Mouse (Mus musculus) kidney, embryonic 15.5 days (tissue): ENCODE measurements around the gene Traf4. TPM values are rescaled to one million over a fixed set of nuclear protein-coding genes. Genes with fewer than 3 reads are reported as not detected.
A peak's percentile ranks its signal among the peaks of the same experiment; 100 is the strongest.

Experiments used
- ATAC-seq: fragments of 200-750 bp; cut with Nextera tagmentation; replicated peaks from 2 replicates; pipeline ENCODE4 v1.8.0; 2017; ENCODE audit warnings: moderate TSS enrichment; ENCODE audit not compliant: low FRiP score
- H3K27ac ChIP-seq: fragments of 300-500 bp; sonication (generic); 2 replicates; pipeline ENCODE4 v1.5.1; 2015; ENCODE audit warnings: mild to moderate bottlenecking, inconsistent platforms
- H3K27me3 ChIP-seq: fragments of 300-500 bp; sonication (generic); 2 replicates; pipeline ENCODE4 v1.6.1; 2015; ENCODE audit warnings: inconsistent platforms
- H3K36me3 ChIP-seq: fragments of 300-500 bp; sonication (generic); 2 replicates; pipeline ENCODE4 v1.6.1; 2015; ENCODE audit warnings: inconsistent platforms
- H3K4me1 ChIP-seq: fragments of 300-500 bp; sonication (generic); 2 replicates; pipeline ENCODE4 v1.6.1; 2015; ENCODE audit warnings: inconsistent platforms
- H3K4me2 ChIP-seq: fragments of 300-500 bp; sonication (generic); 2 replicates; pipeline ENCODE4 v1.6.1; 2015; ENCODE audit warnings: moderate library complexity, mild to moderate bottlenecking, inconsistent platforms
- H3K4me3 ChIP-seq: fragments of 300-500 bp; sonication (generic); replicated peaks from 2 replicates; pipeline ENCODE4 v1.5.1; 2015; ENCODE audit warnings: mild to moderate bottlenecking, inconsistent platforms
- H3K9ac ChIP-seq: fragments of 300-500 bp; sonication (generic); 2 replicates; pipeline ENCODE4 v1.6.1; 2015; ENCODE audit warnings: mild to moderate bottlenecking, inconsistent platforms
- H3K9me3 ChIP-seq: fragments of 300-500 bp; sonication (generic); replicated peaks from 2 replicates; pipeline ENCODE4 v1.6.1; 2016; ENCODE audit warnings: inconsistent platforms
- WGBS: fragments of 180-500 bp; shearing (Covaris S2); methylation state at CpG from one replicate; pipeline ENCODE4 v1.1.7; 2015; ENCODE audit warnings: mixed read lengths; 5-methylcytosine and 5-hydroxymethylcytosine counted together
- microRNA-seq: library from miRNA; unstranded; fragments of <30 nt; microRNA quantifications from one replicate; pipeline ENCODE4, GENCODE M21; 2016
- polyA plus RNA-seq: library from polyadenylated mRNA; unstranded; fragments of >200 nt; fragmentation: Nextera tagmentation; extraction: Ambion mirVana; gene quantifications from 2 replicates; pipeline ENCODE4 v1.2.1, GENCODE M21; 2015

The Traf4 gene
- polyA plus RNA-seq, 1 experiment from 2014 or later = 99.5 TPM

DNA sequence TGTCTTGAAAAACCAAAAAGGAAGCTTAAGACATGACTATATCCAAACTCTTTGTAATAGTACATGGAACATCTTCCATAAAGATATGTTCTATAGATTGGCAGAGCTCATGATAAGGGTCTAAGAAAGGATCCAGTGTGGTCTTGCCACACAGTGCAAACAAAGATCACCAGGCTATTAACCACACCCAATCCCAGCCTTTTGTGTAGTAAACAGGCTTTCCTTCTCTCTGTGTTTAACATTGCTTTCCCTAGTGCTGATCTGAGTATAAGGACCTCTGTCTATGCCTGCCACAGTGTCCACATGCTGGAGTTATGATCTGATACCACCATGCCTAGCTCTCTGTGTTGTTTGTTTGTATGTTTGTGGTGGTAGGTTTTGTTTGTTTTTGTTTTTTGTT is 41.6 kb downstream of the Traf4 start:
- Histone ChIP-seq H3K4me1 (peaks cover 44% of the 10 kb centered on the region), H3K4me3 (no peak overlapping the region), H3K4me2 (no peak overlapping the region), H3K27ac (no peak overlapping the region), H3K36me3 (no peaks in the 10 kb centered on the region), H3K9me3 (no peaks in the 10 kb centered on the region), H3K27me3 (no peaks in the 10 kb centered on the region), H3K9ac (no peak overlapping the region)
- no peak for ATAC-seq

GRCm38 (mm10) chr11:78122815-78123214 is 42.6 kb downstream of the Traf4 start:
- ATAC-seq = no peak
- 84% methylated on average over 4 of the region's 4 CpGs for WGBS

DNA sequence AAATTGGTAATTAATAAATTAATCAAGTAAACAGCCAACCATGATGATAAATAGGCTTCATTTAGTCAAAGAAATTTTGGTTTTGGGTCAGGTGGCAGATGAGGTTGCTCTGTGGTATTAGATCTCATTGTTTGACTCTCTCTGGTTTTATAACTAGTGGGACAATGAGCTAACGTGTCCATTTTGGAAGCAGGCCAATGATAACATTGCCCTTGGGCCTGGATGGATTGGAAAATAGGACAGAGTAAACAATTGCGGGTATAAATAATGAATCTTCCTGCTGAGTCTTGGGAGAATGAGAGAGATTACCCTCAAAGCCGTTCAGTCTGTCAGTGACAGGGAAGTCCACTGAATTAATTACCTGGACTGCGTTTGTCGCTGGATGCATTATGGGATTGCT is 44.2 kb downstream of the Traf4 start:
- Histone ChIP-seq H3K4me3 (no peak overlapping the region), H3K36me3 (no peaks in the 10 kb centered on the region), H3K27ac (0 out of 2 replicates have a peak overlapping the region, but pooled peaks have one; percentile 45), H3K9ac (no peak overlapping the region), H3K4me2 (no peak overlapping the region), H3K9me3 (no peaks in the 10 kb centered on the region), H3K27me3 (no peaks in the 10 kb centered on the region), H3K4me1 (peaks cover 40% of the 10 kb centered on the region)
- ATAC-seq = 0 out of 2 replicates have a peak, but pooled peaks have one; percentile 36
- WGBS = 34% methylated on average over 5 of the region's 5 CpGs

More at GRCm38 (mm10) chr11:78122815-78123214, 42.6 kb downstream of the Traf4 start:
- Histone ChIP-seq H3K9me3 (no peaks in the 10 kb centered on the region), H3K4me1 (peaks cover 44% of the 10 kb centered on the region), H3K36me3 (no peaks in the 10 kb centered on the region), H3K27me3 (no peaks in the 10 kb centered on the region), H3K4me3 (no peak overlapping the region), H3K9ac (no peak overlapping the region), H3K27ac (no peak overlapping the region), H3K4me2 (no peak overlapping the region)

DNA sequence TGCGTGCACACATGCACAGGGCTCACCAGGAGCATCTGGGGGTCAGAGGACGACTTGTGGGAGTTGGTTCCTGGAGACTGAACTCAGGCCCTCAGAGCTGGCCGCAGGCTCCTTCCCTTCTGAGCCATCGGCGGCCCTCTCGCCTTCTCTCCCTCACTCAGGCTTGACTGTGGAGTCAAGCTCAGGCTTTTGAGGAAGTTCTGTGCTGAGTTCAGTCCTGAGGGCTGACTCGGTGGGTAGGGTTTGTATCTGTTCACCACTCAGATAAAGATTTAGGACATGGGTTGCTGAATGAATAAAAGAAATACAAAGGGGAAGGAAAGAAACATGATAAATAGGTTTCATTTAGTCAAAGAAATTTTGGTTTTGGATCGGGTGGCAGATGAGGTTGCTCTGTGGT is 45.5 kb downstream of the Traf4 start:
- H3K27me3 ChIP-seq = no peaks in the 10 kb centered on the region
- 67% methylated on average over 8 of the region's 8 CpGs for whole genome bisulfite sequencing
- H3K4me3 ChIP-seq = no peak overlapping the region
- ATAC-seq = no peak
- peaks cover 36% of the 10 kb centered on the region for H3K4me1 ChIP-seq
- H3K27ac ChIP-seq = no peak overlapping the region
- no peak overlapping the region for H3K4me2 ChIP-seq
- no peak overlapping the region for H3K9ac ChIP-seq
- H3K36me3 ChIP-seq = no peaks in the 10 kb centered on the region
- no peaks in the 10 kb centered on the region for H3K9me3 ChIP-seq

DNA sequence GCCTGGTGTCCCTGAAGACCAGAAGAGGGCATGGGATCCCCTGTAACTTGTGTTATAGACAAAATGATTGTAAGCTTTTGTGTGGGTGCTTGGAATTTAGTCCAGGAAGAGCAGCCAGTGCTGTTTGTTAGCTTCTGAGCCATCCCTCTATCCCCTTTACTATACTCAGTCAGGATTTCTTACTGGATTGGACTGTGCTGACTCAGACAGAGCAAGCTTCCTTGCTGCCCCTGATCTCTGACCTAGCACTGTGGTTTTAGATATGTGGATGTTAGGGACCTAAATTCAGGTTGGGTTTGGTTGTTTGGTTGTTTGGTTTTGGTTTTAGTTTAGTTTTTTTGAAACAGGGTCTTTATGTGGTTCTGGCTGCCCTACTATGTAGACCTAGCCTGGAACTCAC is 46.9 kb downstream of the Traf4 start:
- H3K4me1 ChIP-seq = peaks cover 44% of the 10 kb centered on the region
- no peaks in the 10 kb centered on the region for H3K9me3 ChIP-seq
- ATAC-seq = no peak

DNA sequence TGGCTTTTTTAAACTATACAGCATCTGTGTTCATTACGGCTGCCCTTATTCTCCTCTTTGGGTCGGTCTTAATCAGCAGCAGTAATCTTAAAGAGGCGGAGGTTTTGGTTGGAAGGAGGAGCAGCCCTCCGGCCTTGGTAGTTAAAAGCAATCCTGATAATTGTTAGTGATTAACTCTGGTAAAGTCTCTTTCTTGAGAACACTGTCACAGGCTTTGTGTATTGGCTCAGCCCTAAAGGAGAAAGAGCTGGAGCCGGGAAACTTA is 49.3 kb downstream of the Traf4 start:
- Histone ChIP-seq H3K4me2 (peak overlapping the region; percentile 84), H3K4me3 (peak overlapping the region; percentile 75), H3K9ac (peak overlapping the region; percentile 65), H3K9me3 (no peaks in the 10 kb centered on the region), H3K4me1 (peaks cover 38% of the 10 kb centered on the region), H3K36me3 (no peaks in the 10 kb centered on the region), H3K27ac (peak overlapping the region; percentile 92), H3K27me3 (no peaks in the 10 kb centered on the region)
- 10% methylated on average over 5 of the region's 5 CpGs for WGBS
- ATAC-seq = no peak

More for the DNA sequence above, 46.9 kb downstream of the Traf4 start:
- H3K36me3 ChIP-seq = no peaks in the 10 kb centered on the region
- H3K4me3 ChIP-seq = no peak overlapping the region
- no peak overlapping the region for H3K4me2 ChIP-seq
- H3K27ac ChIP-seq = no peak overlapping the region
- H3K9ac ChIP-seq = no peak overlapping the region
- H3K27me3 ChIP-seq = no peaks in the 10 kb centered on the region

- ATAC-seq = peak; percentile 99
- WGBS = 1% methylated on average over 37 of the region's 37 CpGs
Measured at GRCm38 (mm10) chr11:78115367-78116145, 49.8 kb downstream of the Traf4 start.

GRCm38 (mm10) chr11:78114676-78115366 is 50.6 kb downstream of the Traf4 start:
- Histone ChIP-seq H3K4me1 (peaks cover 28% of the 10 kb centered on the region), H3K9me3 (no peaks in the 10 kb centered on the region), H3K36me3 (no peaks in the 10 kb centered on the region), H3K4me2 (peak overlapping the region; percentile 84), H3K9ac (peak overlapping the region; percentile 75), H3K27ac (peak overlapping the region; percentile 92), H3K27me3 (no peaks in the 10 kb centered on the region), H3K4me3 (peak overlapping the region; percentile 75)
- WGBS = 8% methylated on average over 19 of the region's 19 CpGs
- no peak for ATAC-seq

More at GRCm38 (mm10) chr11:78115367-78116145, 49.8 kb downstream of the Traf4 start:
- Histone ChIP-seq H3K9me3 (no peaks in the 10 kb centered on the region), H3K4me3 (peak overlapping the region; percentile 75), H3K4me1 (peaks cover 33% of the 10 kb centered on the region), H3K36me3 (no peaks in the 10 kb centered on the region), H3K27ac (peak overlapping the region; percentile 92), H3K4me2 (peak overlapping the region; percentile 84), H3K9ac (peak overlapping the region; percentile 75), H3K27me3 (no peaks in the 10 kb centered on the region)

DNA sequence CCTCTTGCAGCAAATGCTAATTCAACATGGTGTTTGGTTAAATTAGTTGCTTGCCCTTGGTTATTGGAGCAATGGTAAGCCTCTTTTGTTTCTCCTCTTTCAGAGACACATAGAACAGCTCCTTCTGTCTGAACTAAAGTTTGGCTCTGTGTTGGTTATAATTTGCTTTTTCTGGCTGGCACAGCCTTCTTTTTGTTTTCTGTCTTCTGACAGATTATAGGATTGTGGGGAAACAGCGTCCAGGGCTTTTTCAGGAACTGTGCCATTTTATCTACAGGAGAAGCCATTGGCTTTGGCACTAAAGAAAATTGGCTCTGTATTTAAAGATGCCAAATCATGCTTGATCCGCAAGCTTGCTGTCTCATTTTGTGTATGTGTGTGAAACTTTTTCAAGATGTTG is 51.8 kb downstream of the Traf4 start:
- WGBS = 92% methylated on average over 2 of the region's 2 CpGs
- Histone ChIP-seq H3K4me3 (no peak overlapping the region), H3K27me3 (no peaks in the 10 kb centered on the region), H3K27ac (no peak overlapping the region), H3K4me2 (no peak overlapping the region), H3K9ac (no peak overlapping the region), H3K9me3 (no peaks in the 10 kb centered on the region), H3K36me3 (no peaks in the 10 kb centered on the region), H3K4me1 (peaks cover 28% of the 10 kb centered on the region)
- ATAC-seq = no peak

Small RNA genes lying within 50 kb of the gene (microRNA-seq; reads per million reads assigned to microRNA genes)
- gene Mir7653 = not detected

Other genes with a start within 250 kb of the Traf4 start
- 0.44 TPM in 1 of 2 replicates, not detected in the other for gene Sez6, start 234.8 kb downstream of the Traf4 start, polyA plus RNA-seq
- gene Phf12, start 182.8 kb downstream of the Traf4 start, polyA plus RNA-seq = 15.0 and 20.5 TPM in 2 replicates
- gene Dhrs13, start 133.3 kb downstream of the Traf4 start, polyA plus RNA-seq = 16.6 and 18.3 TPM in 2 replicates
- 46.1 and 53.2 TPM in 2 replicates for gene Flot2, start 127.7 kb downstream of the Traf4 start, polyA plus RNA-seq
- 34.2 and 38.4 TPM in 2 replicates for gene Eral1, start 85.2 kb downstream of the Traf4 start, polyA plus RNA-seq
- gene Fam222b, start 70.9 kb downstream of the Traf4 start, polyA plus RNA-seq = 14.5 and 18.2 TPM in 2 replicates
- 21.1 and 25.0 TPM in 2 replicates for gene Nek8, start 11.1 kb upstream of the Traf4 start, polyA plus RNA-seq
- gene Tlcd1, start 11.1 kb upstream of the Traf4 start, polyA plus RNA-seq = 28.7 and 31.8 TPM in 2 replicates
- gene Rpl23a, start 18.0 kb upstream of the Traf4 start, polyA plus RNA-seq = 1,327 and 1,492 TPM in 2 replicates
- 113 and 132 TPM in 2 replicates for gene Rab34, start 22.8 kb upstream of the Traf4 start, polyA plus RNA-seq
- 3.1 and 4.3 TPM in 2 replicates for gene Proca1, start 27.8 kb upstream of the Traf4 start, polyA plus RNA-seq
- 78.6 and 84.5 TPM in 2 replicates for gene Sdf2, start 80.2 kb upstream of the Traf4 start, polyA plus RNA-seq
- 27.3 and 29.4 TPM in 2 replicates for gene Supt6, start 80.4 kb upstream of the Traf4 start, polyA plus RNA-seq
- 76.0 and 81.8 TPM in 2 replicates for gene 2610507B11Rik, start 96.2 kb upstream of the Traf4 start, polyA plus RNA-seq
- gene BC030499, start 125.3 kb upstream of the Traf4 start, polyA plus RNA-seq = 0.32 and 0.43 TPM in 2 replicates
- gene Spag5, start 135.9 kb upstream of the Traf4 start, polyA plus RNA-seq = 43.3 and 47.4 TPM in 2 replicates
- gene Aldoc, start 157.4 kb upstream of the Traf4 start, polyA plus RNA-seq = 6.0 and 6.4 TPM in 2 replicates
- gene Pigs, start 162.8 kb upstream of the Traf4 start, polyA plus RNA-seq = 77.5 and 86.2 TPM in 2 replicates
- gene Unc119, start 177.9 kb upstream of the Traf4 start, polyA plus RNA-seq = 40.2 and 44.9 TPM in 2 replicates
- gene Foxn1, start 221.0 kb upstream of the Traf4 start, polyA plus RNA-seq = 0.10 TPM in 1 of 2 replicates, not detected in the other